Mouse (Mus musculus) monocyte, adult 2 months (primary cell): ENCODE results near the gene Asic3.
"Not testable (repeated sequence)": the region's sequence is repeated elsewhere in the genome, so short reads cannot be mapped to it uniquely, and the experiment has no call there.

Source experiments
- DNase-seq, 2 experiments: peaks; one replicate each; pipeline ENCODE4 v3.0.0; 2022; ENCODE audit warnings: low spot score in 2 of 2, low read depth in 1 of 2

Asic3 gene

GRCm38 (mm10) chr5:24387264-24388241, 25.6 kb upstream of the Asic3 start:
- no peak for DNase-seq

- no peak for DNase-seq
Observed at GRCm38 (mm10) chr5:24388246-24388915, 24.8 kb upstream of the Asic3 start.

- DNase-seq = peak; percentile 44 to 53
Observed at GRCm38 (mm10) chr5:24389011-24389657, 24.1 kb upstream of the Asic3 start.

- DNase-seq = no peak
Observed at GRCm38 (mm10) chr5:24389658-24390020, 23.6 kb upstream of the Asic3 start.

- no peak for DNase-seq
Observed at GRCm38 (mm10) chr5:24391864-24392263, 21.3 kb upstream of the Asic3 start, which contains the start of gene Atg9b. Gene Atg9b (minus strand): TSS chr5:24392143.

- no peak for DNase-seq
Observed at GRCm38 (mm10) chr5:24392724-24393123, 20.5 kb upstream of the Asic3 start.

- peak; percentile 80 for DNase-seq
Observed at GRCm38 (mm10) chr5:24393392-24393997, 19.7 kb upstream of the Asic3 start, which contains the start of gene Abcb8. Gene Abcb8 (plus strand): TSS chr5:24393663.

GRCm38 (mm10) chr5:24394165-24394894, 18.9 kb upstream of the Asic3 start:
- DNase-seq = peak; percentile 83 to 85

DNA sequence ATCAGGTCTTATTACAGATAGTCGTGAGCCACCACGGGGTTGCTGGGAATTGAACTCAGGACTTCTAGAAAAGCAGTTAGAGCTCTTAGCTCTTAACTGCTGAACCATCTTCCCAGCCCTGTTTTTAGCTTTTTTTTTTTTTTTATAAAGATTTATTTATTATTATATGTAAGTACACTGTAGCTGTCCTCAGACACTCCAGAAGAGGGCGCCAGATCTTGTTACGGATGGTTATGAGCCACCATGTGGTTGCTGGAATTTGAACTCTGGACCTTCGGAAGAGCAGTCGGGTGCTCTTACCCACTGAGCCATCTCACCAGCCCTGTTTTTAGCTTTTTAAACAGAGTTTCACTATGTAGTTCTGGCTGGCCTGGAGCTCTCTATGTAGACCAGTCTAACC, 16.9 kb upstream of the Asic3 start:
- DNase-seq = not testable (repeated sequence)

DNA sequence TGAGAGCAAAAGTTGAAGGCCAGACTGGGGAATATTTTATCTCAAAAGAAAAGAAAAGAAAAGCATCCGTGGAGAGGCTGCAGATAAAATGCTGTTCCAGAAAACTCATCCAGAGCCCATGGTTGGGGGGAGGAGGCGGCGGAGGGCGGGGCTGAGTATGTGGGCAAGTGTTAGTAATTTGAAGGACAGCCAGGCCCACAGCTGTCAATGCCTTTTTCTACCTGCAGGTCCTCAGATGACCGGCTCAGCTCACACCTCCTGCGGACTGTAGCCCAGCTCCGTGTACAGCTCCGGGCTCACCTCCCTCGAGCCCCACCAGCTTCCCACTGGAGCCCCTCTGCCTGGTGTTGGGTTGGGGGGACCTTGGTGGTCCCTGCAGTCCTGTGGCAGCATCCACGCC, 13.5 kb upstream of the Asic3 start:
- DNase-seq = no peak

- no peak for DNase-seq
Observed at GRCm38 (mm10) chr5:24400362-24400761, 12.8 kb upstream of the Asic3 start.

DNA sequence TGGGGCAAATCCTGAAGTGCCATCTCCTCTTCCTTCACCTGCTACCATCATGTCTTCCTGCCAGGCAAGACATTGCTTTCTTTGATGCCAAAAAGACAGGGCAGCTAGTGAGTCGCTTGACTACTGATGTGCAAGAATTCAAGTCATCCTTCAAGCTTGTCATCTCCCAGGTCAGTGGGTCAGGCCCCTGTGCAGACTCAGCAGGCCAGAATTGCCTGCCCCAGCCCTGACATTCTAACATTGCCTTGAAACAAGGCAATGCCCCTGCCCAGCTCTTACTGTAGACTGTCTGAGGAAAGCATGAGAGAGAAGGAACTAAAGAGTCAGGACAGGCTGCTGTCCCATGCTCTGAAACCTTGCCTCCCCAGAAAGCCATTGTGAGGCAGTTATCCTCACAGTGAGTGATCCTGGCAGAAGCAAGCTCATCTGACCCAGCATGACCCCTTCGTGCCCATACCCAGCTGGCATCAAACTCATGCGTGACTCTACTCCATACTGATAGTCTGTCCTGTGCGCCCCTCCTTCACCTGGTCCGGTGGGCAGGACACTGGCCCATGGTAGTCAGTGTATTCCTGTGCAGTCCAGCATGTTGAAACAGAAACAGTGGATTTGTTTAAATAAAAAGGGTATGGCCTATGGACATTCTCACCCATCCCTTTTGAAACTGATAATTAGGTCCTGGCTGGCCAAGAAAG, 12.1 kb upstream of the Asic3 start:
- DNase-seq = no peak

- DNase-seq = no peak
Observed at GRCm38 (mm10) chr5:24401969-24402368, 11.2 kb upstream of the Asic3 start.

- no peak for DNase-seq
Observed at GRCm38 (mm10) chr5:24404594-24405360, 8.4 kb upstream of the Asic3 start.

DNA sequence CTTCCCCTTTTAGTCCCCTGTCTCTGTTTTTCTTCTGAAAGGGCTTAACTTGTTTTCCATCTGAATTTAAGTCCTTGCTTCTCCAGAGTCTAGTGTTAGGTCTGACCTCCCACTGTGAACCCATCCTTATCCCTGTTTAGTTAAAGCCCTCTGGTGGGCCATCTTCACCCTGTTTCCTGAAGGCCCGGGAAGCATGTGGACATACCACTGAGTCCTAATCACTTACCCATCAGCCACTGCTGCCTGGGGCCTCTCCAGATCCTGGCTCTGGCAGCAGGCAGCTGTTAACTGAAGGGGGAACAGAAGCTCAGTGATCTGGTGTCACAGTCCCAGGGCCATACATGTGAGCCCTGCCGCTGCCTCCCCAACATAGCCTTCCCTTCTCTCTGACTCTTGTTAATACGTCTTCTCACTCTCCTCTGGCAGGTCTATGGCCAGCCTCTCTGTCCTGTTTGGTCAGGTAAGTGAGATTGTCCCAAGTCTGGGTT, 7.8 kb upstream of the Asic3 start:
- no peak for DNase-seq

GRCm38 (mm10) chr5:24408651-24409050, 4.5 kb upstream of the Asic3 start:
- no peak for DNase-seq

DNA sequence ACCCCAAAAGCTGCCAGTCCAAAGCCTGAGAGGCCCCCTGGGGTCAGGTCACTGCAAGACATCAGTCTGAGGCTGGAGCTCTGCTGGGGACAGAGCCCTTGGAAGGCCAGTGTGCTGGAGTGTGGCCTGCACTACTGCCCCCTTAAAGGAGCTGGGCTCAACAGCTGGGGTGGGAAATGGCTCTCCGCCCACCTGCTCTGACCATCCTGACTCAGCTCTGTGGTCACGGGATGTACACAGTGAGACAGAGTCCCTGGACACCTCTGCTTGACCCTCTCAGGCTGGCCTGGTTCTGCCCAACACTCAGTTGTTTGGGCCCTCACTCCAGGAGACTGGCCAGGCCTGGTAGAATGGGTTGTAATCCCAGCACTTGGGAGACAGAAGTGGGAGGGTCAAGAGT, 3.7 kb upstream of the Asic3 start:
- DNase-seq = no peak

GRCm38 (mm10) chr5:24412063-24412462, 1.1 kb upstream of the Asic3 start:
- DNase-seq = no peak

GRCm38 (mm10) chr5:24413938-24414337, 746 bp downstream of the Asic3 start:
- DNase-seq = no peak
